Mouse (Mus musculus) left cerebral cortex, adult 18-20 months (tissue): ENCODE data around the gene Sp7. TPM values are rescaled to one million over a fixed set of nuclear protein-coding genes. Genes with fewer than 3 reads are reported as not detected.
A peak's percentile ranks its signal among the peaks of the same experiment; 100 is the strongest.

Experiments used
- DNase-seq, 2 experiments: peaks; one replicate each; pipeline ENCODE4 v3.0.0; 2021 to 2022; ENCODE audit warnings: low spot score in 2 of 2, mixed read lengths in 1 of 2
- long read RNA-seq, 2 experiments: library from polyadenylated mRNA; stranded (forward); transcript quantifications; one replicate each; pipeline ENCODE4 v2.0.0; 2021
- total RNA-seq, 2 experiments: library from RNA; stranded (reverse); gene quantifications; 2 replicates each; pipeline ENCODE4 v1.2.3; 2021

The Sp7 gene
- under 1 TPM; 0.44 to 0.68 TPM for total RNA-seq
- long read RNA-seq, experiment 1, partial matches to known transcripts, result 0 of 2 reads
- long read RNA-seq, experiment 1, other reads (novel, unspliced or antisense), result 2 of 2 reads
- long read RNA-seq, experiment 2, result 0 reads

GRCm38 (mm10) chr15:102366733-102367344 lies at the start of gene Sp7:
TSS of gene Sp7 (minus strand) at chr15:102367182.
- no peak for DNase-seq

GRCm38 (mm10) chr15:102413687-102414086 lies 46.7 kb upstream of the Sp7 start:
- DNase-seq, result no peak

- no peak for DNase-seq
These were observed 44.1 kb upstream of the Sp7 start for GRCm38 (mm10) chr15:102411077-102411476.

DNA sequence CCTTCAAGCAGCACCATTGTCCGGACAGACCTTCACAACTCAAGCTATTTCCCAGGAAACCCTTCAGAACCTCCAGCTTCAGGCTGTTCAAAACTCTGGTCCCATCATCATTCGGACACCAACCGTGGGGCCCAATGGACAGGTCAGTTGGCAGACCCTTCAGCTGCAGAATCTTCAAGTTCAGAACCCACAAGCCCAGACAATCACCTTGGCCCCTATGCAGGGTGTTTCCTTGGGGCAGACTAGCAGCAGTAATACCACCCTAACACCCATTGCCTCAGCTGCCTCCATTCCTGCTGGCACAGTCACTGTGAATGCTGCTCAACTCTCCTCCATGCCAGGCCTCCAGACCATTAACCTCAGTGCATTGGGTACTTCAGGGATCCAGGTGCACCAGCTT lies 42.3 kb upstream of the Sp7 start:
- no peak for DNase-seq

GRCm38 (mm10) chr15:102408558-102409130 lies 41.7 kb upstream of the Sp7 start:
- no peak for DNase-seq

DNA sequence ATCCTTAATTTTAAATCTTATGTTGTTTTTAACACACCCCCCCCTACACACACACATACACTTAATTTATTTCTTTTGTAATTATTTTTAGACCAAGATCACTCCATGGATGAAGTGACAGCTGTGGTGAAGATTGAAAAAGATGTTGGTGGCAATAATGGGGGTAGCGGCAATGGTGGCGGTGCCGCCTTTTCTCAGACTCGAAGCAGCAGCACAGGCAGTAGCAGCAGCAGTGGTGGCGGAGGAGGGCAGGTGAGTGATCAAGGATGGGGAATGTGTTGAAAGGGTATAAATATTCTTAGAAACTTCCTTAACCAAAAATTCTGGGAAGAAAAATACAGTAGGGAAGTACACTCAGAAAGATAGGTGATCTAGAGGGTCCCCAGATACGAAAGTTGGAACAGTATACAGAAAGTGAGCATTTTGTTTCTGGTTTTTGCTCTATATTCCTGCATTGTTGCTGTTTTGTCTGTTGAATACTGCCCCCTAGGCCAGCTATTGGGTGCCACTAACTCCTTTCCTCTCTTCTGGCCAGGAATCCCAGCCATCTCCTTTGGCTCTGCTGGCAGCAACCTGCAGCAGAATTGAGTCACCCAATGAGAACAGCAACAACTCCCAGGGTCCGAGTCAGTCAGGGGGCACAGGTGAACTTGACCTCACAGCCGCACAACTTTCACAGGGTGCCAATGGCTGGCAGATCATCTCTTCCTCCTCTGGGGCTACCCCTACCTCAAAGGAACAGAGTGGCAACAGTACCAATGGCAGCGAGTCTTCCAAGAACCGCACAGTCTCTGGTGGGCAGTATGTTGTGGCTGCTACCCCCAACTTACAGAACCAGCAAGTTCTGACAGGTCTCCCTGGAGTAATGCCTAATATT lies 40.9 kb upstream of the Sp7 start:
- DNase-seq, result no peak

DNA sequence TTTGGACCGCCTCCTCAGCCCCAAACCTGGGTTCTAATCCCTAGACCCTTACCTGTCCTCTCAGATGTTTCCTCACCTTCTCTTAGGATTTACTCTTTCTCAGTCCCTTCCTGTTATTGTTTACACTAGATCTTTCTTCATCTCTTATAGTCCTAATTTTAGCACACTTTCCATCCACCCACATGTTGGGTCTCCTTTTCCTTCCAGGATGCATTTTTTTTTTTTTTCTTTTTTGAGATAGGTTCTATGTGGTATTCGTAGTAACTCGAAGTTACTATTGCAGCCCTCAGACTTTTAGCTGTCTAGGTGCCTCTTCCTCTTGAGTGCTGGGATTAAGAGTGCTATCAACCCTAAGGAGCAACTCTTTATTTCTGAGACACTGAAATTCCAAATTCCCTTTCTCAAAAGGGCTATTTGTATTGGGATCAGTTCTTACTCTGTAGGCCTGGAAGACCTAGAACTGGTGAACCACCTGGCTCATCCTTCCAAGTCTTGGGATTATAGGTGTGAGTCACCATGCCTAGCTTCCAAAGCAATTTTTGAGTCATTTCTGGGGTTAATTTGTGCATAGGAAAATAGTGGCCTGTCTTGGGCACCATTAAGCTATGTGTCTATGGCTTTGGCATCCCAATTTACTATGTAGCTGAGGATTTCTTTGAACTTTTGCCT lies 40.1 kb upstream of the Sp7 start:
- no peak for DNase-seq

- DNase-seq, result peak; percentile 51 to 56
These were observed 39.4 kb upstream of the Sp7 start for GRCm38 (mm10) chr15:102406196-102406911.

GRCm38 (mm10) chr15:102405489-102406195 lies 38.7 kb upstream of the Sp7 start, which contains the start of gene Sp1:
TSS of gene Sp1 (plus strand) at chr15:102406143.
- peak; percentile 98 to 100 for DNase-seq

- no peak for DNase-seq
These were observed 37.9 kb upstream of the Sp7 start for GRCm38 (mm10) chr15:102404608-102405488.

DNA sequence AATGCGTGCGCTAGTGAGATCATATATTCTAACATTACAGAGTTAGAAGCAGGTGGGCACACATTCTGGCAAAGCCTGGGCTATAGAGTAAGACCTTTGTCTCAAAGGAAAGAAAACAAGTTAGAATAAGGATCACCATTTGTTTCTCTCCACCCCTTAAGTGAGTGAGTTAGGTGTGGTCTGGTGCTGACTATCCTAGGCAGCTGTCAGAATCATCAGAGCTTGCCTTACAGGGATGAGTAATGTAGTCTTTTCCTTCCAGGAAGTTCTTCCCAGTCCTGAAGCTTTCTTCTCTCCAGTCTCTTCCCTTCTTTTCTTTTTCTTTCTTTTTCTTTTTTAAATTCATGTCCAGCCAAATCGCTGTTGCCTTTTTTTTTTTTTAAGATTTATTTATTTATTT lies 35.2 kb upstream of the Sp7 start:
- no peak for DNase-seq

DNA sequence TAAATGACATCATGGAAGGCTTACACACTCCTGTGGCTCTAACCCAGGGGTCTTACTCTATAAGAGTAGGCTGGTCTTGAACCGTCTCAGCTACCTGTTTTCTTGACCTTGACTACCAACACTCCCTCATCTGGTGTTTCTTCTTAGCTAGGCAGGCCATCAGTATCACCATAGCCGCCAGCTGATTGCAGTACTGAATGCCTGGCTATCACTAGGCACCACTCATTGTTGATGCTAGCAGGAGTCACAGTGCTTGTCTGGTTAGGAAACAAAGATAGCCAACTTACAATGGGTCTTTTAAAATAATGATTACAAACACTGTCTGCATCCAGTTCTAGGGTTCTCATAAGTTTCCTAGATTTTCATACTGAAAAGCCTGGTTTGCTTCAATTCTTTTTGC lies 34.3 kb upstream of the Sp7 start:
- DNase-seq, result no peak

GRCm38 (mm10) chr15:102400476-102401045 lies 33.6 kb upstream of the Sp7 start:
- no peak for DNase-seq

- DNase-seq, result peak; percentile 52 to 59
These were observed 32.5 kb upstream of the Sp7 start for GRCm38 (mm10) chr15:102399229-102400221.

GRCm38 (mm10) chr15:102398629-102399028 lies 31.6 kb upstream of the Sp7 start:
- DNase-seq, result no peak

- DNase-seq, result no peak
These were observed 28.1 kb upstream of the Sp7 start for GRCm38 (mm10) chr15:102395061-102395460.

GRCm38 (mm10) chr15:102393584-102394014 lies 26.6 kb upstream of the Sp7 start:
- no peak for DNase-seq
